Mouse (Mus musculus) embryonic facial prominence, embryonic 11.5 days (tissue): ENCODE measurements around the gene Cryl1. TPM values are rescaled to one million over a fixed set of nuclear protein-coding genes. Genes with fewer than 3 reads are reported as not detected.

Source experiments
- ATAC-seq: fragments of 200-750 bp; cut with Nextera tagmentation; replicated peaks from 2 replicates; pipeline ENCODE4 v1.8.0; 2017; ENCODE audit warnings: low read depth; ENCODE audit not compliant: insufficient number of reproducible peaks, low FRiP score, low TSS enrichment
- DNase-seq: peaks from one replicate; pipeline ENCODE4 v3.0.0-alpha.2; 2015; ENCODE audit warnings: low spot score
- H3K27ac ChIP-seq: fragments of 300-500 bp; sonication (generic); replicated peaks from 2 replicates; pipeline ENCODE4 v1.5.1; 2014; ENCODE audit warnings: mild to moderate bottlenecking, low read depth, low read length, control low read depth
- H3K27me3 ChIP-seq: fragments of 300-500 bp; sonication (generic); 2 replicates; pipeline ENCODE4 v1.6.1; 2014; ENCODE audit warnings: mild to moderate bottlenecking, low read length, moderate library complexity, mixed read lengths; ENCODE audit not compliant: control insufficient read depth, insufficient read depth
- H3K36me3 ChIP-seq: fragments of 300-500 bp; sonication (generic); replicated peaks from 2 replicates; pipeline ENCODE4 v1.6.1; 2014; ENCODE audit warnings: low read depth, mild to moderate bottlenecking, low read length, moderate library complexity, mixed read lengths; ENCODE audit not compliant: control insufficient read depth, insufficient read depth
- H3K4me1 ChIP-seq: fragments of 300-500 bp; sonication (generic); 2 replicates; pipeline ENCODE4 v1.6.1; 2014; ENCODE audit warnings: low read length, mixed read lengths; ENCODE audit not compliant: control insufficient read depth, insufficient read depth
- H3K4me2 ChIP-seq: fragments of 300-500 bp; sonication (generic); 2 replicates; pipeline ENCODE4 v1.6.1; 2014; ENCODE audit warnings: low read depth, mild to moderate bottlenecking, control low read depth, low read length, moderate library complexity
- H3K4me3 ChIP-seq: fragments of 300-500 bp; sonication (generic); 2 replicates; pipeline ENCODE4 v1.5.1; 2014; ENCODE audit warnings: low read depth, low read length, control low read depth
- H3K9ac ChIP-seq: fragments of 300-500 bp; sonication (generic); replicated peaks from 2 replicates; pipeline ENCODE4 v1.6.1; 2014; ENCODE audit warnings: mild to moderate bottlenecking, control low read depth, low read length
- H3K9me3 ChIP-seq: fragments of 300-500 bp; sonication (generic); replicated peaks from 2 replicates; pipeline ENCODE4 v1.6.1; 2016; ENCODE audit warnings: mild to moderate bottlenecking, low read length, inconsistent platforms, mixed read lengths; ENCODE audit not compliant: control insufficient read depth
- WGBS: fragments of 180-500 bp; shearing (Covaris S2); extraction: QIAGEN DNeasy Blood & Tissue Kit; methylation state at CpG from one replicate; pipeline ENCODE4 v1.1.7; 2014; 5-methylcytosine and 5-hydroxymethylcytosine counted together
- polyA plus RNA-seq: library from polyadenylated mRNA; unstranded; fragments of >200 nt; fragmentation: Nextera tagmentation; extraction: Ambion mirVana; gene quantifications from 2 replicates; pipeline ENCODE4 v1.2.1, GENCODE M21; 2014

Gene Cryl1
- polyA plus RNA-seq, 1 experiment from 2014 or later: 12.0 TPM

- no peak for DNase-seq
- 68% methylated on average over 1 of the region's 1 CpGs for WGBS
- Histone ChIP-seq H3K27ac (no peak overlapping the region), H3K36me3 (no peaks in the 10 kb centered on the region), H3K4me2 (no peak overlapping the region), H3K4me3 (no peak overlapping the region), H3K4me1 (no peaks in the 10 kb centered on the region), H3K27me3 (no peaks in the 10 kb centered on the region), H3K9ac (no peak overlapping the region), H3K9me3 (no peaks in the 10 kb centered on the region)
- no peak for ATAC-seq
Measured at GRCm38 (mm10) chr14:57271861-57272260, 126.5 kb downstream of the Cryl1 start.

GRCm38 (mm10) chr14:57268900-57269299, 129.4 kb downstream of the Cryl1 start:
- H3K36me3 ChIP-seq: no peaks in the 10 kb centered on the region
- no peaks in the 10 kb centered on the region for H3K27me3 ChIP-seq
- H3K9me3 ChIP-seq: no peaks in the 10 kb centered on the region
- no peak overlapping the region for H3K4me3 ChIP-seq
- 92% methylated on average over 3 of the region's 3 CpGs for WGBS
- no peak overlapping the region for H3K9ac ChIP-seq
- ATAC-seq (no peak), DNase-seq (no peak)
- H3K4me1 ChIP-seq: no peaks in the 10 kb centered on the region
- H3K27ac ChIP-seq: no peak overlapping the region
- no peak overlapping the region for H3K4me2 ChIP-seq

- H3K4me3 ChIP-seq: no peak overlapping the region
- H3K27me3 ChIP-seq: no peaks in the 10 kb centered on the region
- H3K36me3 ChIP-seq: no peaks in the 10 kb centered on the region
- H3K27ac ChIP-seq: no peak overlapping the region
- WGBS: 84% methylated on average over 3 of the region's 3 CpGs
- H3K4me1 ChIP-seq: no peaks in the 10 kb centered on the region
- H3K9ac ChIP-seq: no peak overlapping the region
- no peak for ATAC-seq
- H3K9me3 ChIP-seq: no peaks in the 10 kb centered on the region
- DNase-seq: no peak
- no peak overlapping the region for H3K4me2 ChIP-seq
Measured at GRCm38 (mm10) chr14:57268344-57268743, 130.0 kb downstream of the Cryl1 start.

- ATAC-seq: no peak
- WGBS: 81% methylated on average over 10 of the region's 10 CpGs
Measured at GRCm38 (mm10) chr14:57263943-57264342, 134.4 kb downstream of the Cryl1 start.

GRCm38 (mm10) chr14:57259341-57259740, 139.0 kb downstream of the Cryl1 start:
- DNase-seq: no peak
- Histone ChIP-seq H3K9ac (no peak overlapping the region), H3K4me2 (no peak overlapping the region), H3K36me3 (no peaks in the 10 kb centered on the region), H3K4me3 (no peak overlapping the region), H3K27ac (no peak overlapping the region), H3K27me3 (no peaks in the 10 kb centered on the region), H3K4me1 (no peaks in the 10 kb centered on the region), H3K9me3 (no peaks in the 10 kb centered on the region)
- 85% methylated on average over 8 of the region's 8 CpGs for WGBS
- no peak for ATAC-seq

More at GRCm38 (mm10) chr14:57263943-57264342, 134.4 kb downstream of the Cryl1 start:
- DNase-seq: no peak
- no peaks in the 10 kb centered on the region for H3K36me3 ChIP-seq
- H3K4me1 ChIP-seq: no peaks in the 10 kb centered on the region
- H3K27me3 ChIP-seq: no peaks in the 10 kb centered on the region
- no peak overlapping the region for H3K27ac ChIP-seq
- H3K4me2 ChIP-seq: no peak overlapping the region
- no peak overlapping the region for H3K9ac ChIP-seq
- H3K9me3 ChIP-seq: no peaks in the 10 kb centered on the region
- no peak overlapping the region for H3K4me3 ChIP-seq

GRCm38 (mm10) chr14:57248661-57249060, 149.7 kb downstream of the Cryl1 start:
- Histone ChIP-seq H3K9me3 (no peaks in the 10 kb centered on the region), H3K4me2 (no peak overlapping the region), H3K9ac (no peak overlapping the region), H3K36me3 (no peaks in the 10 kb centered on the region), H3K4me3 (no peak overlapping the region), H3K27me3 (no peaks in the 10 kb centered on the region), H3K4me1 (no peaks in the 10 kb centered on the region), H3K27ac (no peak overlapping the region)
- 63% methylated on average over 3 of the region's 3 CpGs for WGBS
- DNase-seq: no peak
- no peak; the same call in 1 of the 2 replicates for ATAC-seq

- no peaks in the 10 kb centered on the region for H3K9me3 ChIP-seq
- no peak overlapping the region for H3K4me3 ChIP-seq
- no peak for ATAC-seq
- 81% methylated on average over 6 of the region's 6 CpGs for WGBS
- H3K4me2 ChIP-seq: no peak overlapping the region
- H3K36me3 ChIP-seq: no peaks in the 10 kb centered on the region
- no peaks in the 10 kb centered on the region for H3K4me1 ChIP-seq
- no peak overlapping the region for H3K27ac ChIP-seq
- DNase-seq: no peak
- H3K27me3 ChIP-seq: no peaks in the 10 kb centered on the region
- H3K9ac ChIP-seq: no peak overlapping the region
Measured at GRCm38 (mm10) chr14:57246575-57246974, 151.8 kb downstream of the Cryl1 start.

- Histone ChIP-seq H3K4me1 (no peaks in the 10 kb centered on the region), H3K4me2 (no peak overlapping the region), H3K9ac (no peak overlapping the region), H3K27me3 (no peaks in the 10 kb centered on the region), H3K36me3 (no peaks in the 10 kb centered on the region), H3K4me3 (no peak overlapping the region), H3K9me3 (no peaks in the 10 kb centered on the region), H3K27ac (no peak overlapping the region)
- 85% methylated on average over 5 of the region's 5 CpGs for WGBS
- ATAC-seq (no peak), DNase-seq (no peak)
Measured at GRCm38 (mm10) chr14:57242978-57243377, 155.4 kb downstream of the Cryl1 start.
